Mouse (Mus musculus): Measurements from ENCODE around the gene Tubb5. TPM values are rescaled to one million over a fixed set of nuclear protein-coding genes. Genes with fewer than 3 reads are reported as not detected.

The Tubb5 gene
- polyA plus RNA-seq, 1 experiment from 2014 or later = 1,416 TPM

DNA sequence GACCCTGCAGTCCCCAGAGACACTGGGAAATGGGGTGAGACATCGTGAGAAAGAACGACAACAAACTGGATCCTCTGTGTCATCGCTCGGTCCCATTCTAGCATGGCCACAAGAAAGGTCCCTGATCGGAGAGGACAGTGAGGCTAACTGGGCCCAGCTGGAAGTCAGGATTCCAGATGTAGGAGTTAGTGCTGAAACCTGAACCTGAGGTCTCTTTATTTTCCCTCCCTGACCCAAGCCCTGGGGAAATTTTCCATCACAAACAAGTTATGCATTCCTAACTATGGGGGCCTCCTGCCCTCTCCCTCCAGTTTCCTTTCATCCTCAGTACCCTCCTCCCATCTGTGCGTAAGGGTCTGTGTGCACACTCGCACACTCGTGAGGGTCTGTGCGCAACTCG is 20.9 kb downstream of the Tubb5 start:
- ATAC-seq (ENCODE audit: insufficient number of reproducible peaks, low FRiP score, low TSS enrichment, low read depth) = no peak
- Histone ChIP-seq H3K27ac (replicated peaks; ENCODE audit: low read depth, low read length) (0 out of 2 replicates have a peak overlapping the region, but pooled peaks have one; percentile 30), H3K9ac (ENCODE audit: low read length) (0 out of 2 replicates have a peak overlapping the region, but pooled peaks have one; percentile 30), H3K4me1 (ENCODE audit: control insufficient read depth, insufficient read depth, low read length) (peaks cover 8% of the 10 kb centered on the region; the same call in 1 of the 2 replicates), H3K27me3 (ENCODE audit: control insufficient read depth, insufficient read depth, low read length) (0 out of 2 replicates have a peak, but pooled peaks cover 2% of the 10 kb centered on the region), H3K9me3 (ENCODE audit: control insufficient read depth, low read length) (no peaks in the 10 kb centered on the region), H3K4me3 (ENCODE audit: low read depth, low read length) (no peak overlapping the region), H3K4me2 (ENCODE audit: low read depth, severe bottlenecking) (peak overlapping the region; percentile 17; the same call in 1 of the 2 replicates), H3K36me3 (ENCODE audit: control insufficient read depth, insufficient read depth, low read length) (no peaks in the 10 kb centered on the region)
- 41% methylated on average over 10 of the region's 10 CpGs for WGBS
- DNase-seq (ENCODE audit: low spot score) = peak; percentile 46

DNA sequence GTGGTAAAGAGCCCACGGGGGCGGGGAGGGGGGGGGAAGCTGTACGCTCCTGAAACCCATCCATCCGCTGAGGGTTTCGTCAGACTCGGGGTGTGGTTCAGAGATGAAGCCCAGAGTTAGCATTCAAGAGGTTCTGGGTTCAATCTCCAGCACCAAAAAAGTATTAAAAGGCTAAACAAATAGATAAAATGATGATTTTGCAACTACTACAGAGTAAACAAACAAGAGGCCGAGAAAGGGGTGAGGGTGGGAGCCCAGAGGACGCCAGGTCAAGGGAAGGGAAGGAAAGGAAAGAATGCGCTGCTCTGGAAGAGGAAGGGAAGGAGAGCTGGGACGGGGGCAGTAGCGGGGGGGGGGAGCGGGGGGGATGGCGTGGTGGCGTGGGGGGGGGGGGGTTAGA is 21.4 kb downstream of the Tubb5 start:
- DNase-seq (ENCODE audit: low spot score) = no peak
- Histone ChIP-seq H3K4me3 (ENCODE audit: low read depth, low read length) (no peak overlapping the region), H3K27me3 (ENCODE audit: control insufficient read depth, insufficient read depth, low read length) (0 out of 2 replicates have a peak, but pooled peaks cover 2% of the 10 kb centered on the region), H3K4me1 (ENCODE audit: control insufficient read depth, insufficient read depth, low read length) (peaks cover 8% of the 10 kb centered on the region; the same call in 1 of the 2 replicates), H3K9me3 (ENCODE audit: control insufficient read depth, low read length) (no peaks in the 10 kb centered on the region), H3K4me2 (ENCODE audit: low read depth, severe bottlenecking) (no peak overlapping the region), H3K36me3 (ENCODE audit: control insufficient read depth, insufficient read depth, low read length) (no peaks in the 10 kb centered on the region), H3K27ac (replicated peaks; ENCODE audit: low read depth, low read length) (no peak overlapping the region), H3K9ac (ENCODE audit: low read length) (no peak overlapping the region)
- no peak for ATAC-seq (ENCODE audit: insufficient number of reproducible peaks, low FRiP score, low TSS enrichment, low read depth)
- 47% methylated on average over 11 of the region's 14 CpGs for WGBS

DNA sequence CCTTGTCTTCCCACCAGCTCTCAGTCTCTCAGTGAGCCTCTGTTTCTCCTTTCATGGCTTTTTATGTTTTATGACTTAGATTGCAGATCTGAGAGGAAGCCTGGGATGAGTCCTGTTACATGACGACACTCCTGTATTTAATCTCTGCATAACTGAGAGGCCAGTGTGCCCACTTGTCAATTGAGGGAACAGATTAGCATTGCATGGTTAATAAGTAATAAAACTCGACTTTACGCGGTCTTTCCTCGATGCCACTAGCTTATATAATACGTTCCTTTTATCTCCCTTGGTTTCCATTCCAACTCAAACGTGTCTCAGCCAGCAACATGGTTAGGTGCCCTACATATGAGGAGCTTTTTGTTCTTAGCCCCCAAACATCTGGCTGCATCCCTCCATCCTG is 22.3 kb downstream of the Tubb5 start:
- Histone ChIP-seq H3K4me1 (ENCODE audit: control insufficient read depth, insufficient read depth, low read length) (peaks cover 8% of the 10 kb centered on the region; the same call in 1 of the 2 replicates), H3K4me3 (ENCODE audit: low read depth, low read length) (no peak overlapping the region), H3K27ac (replicated peaks; ENCODE audit: low read depth, low read length) (no peak overlapping the region), H3K9ac (ENCODE audit: low read length) (no peak overlapping the region), H3K4me2 (ENCODE audit: low read depth, severe bottlenecking) (no peak overlapping the region), H3K27me3 (ENCODE audit: control insufficient read depth, insufficient read depth, low read length) (0 out of 2 replicates have a peak, but pooled peaks cover 2% of the 10 kb centered on the region), H3K9me3 (ENCODE audit: control insufficient read depth, low read length) (no peaks in the 10 kb centered on the region), H3K36me3 (ENCODE audit: control insufficient read depth, insufficient read depth, low read length) (no peaks in the 10 kb centered on the region)
- no peak for DNase-seq (ENCODE audit: low spot score)
- WGBS = 61% methylated on average over 7 of the region's 7 CpGs
- no peak for ATAC-seq (ENCODE audit: insufficient number of reproducible peaks, low FRiP score, low TSS enrichment, low read depth)

DNA sequence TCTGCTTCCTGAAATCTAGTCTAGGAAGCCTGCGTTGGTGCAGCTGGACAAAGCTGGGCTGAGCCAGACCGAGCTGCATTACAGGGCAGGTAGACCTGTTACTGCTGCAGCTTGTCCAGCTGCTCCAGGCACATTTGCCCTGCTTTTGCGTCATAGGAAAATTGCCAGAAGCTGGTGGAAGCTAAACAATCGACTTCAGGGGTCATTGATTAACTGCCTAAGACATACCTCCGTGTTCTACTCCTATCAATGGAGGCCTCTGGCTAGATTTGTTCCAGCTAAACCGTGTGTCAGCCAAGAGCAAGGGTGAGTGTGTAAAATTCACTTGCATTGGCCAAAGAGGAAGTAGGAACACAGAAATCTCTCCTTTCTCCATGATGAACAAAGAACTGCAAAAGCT is 23.4 kb downstream of the Tubb5 start:
- H3K4me1 ChIP-seq (ENCODE audit: control insufficient read depth, insufficient read depth, low read length) = peaks cover 8% of the 10 kb centered on the region; the same call in 1 of the 2 replicates
- 0 out of 2 replicates have a peak, but pooled peaks cover 2% of the 10 kb centered on the region for H3K27me3 ChIP-seq (ENCODE audit: control insufficient read depth, insufficient read depth, low read length)
- H3K27ac ChIP-seq (replicated peaks; ENCODE audit: low read depth, low read length) = no peak overlapping the region
- H3K4me3 ChIP-seq (ENCODE audit: low read depth, low read length) = no peak overlapping the region
- DNase-seq (ENCODE audit: low spot score) (no peak), ATAC-seq (ENCODE audit: insufficient number of reproducible peaks, low FRiP score, low TSS enrichment, low read depth) (no peak)
- 65% methylated on average over 6 of the region's 6 CpGs for WGBS
- H3K9ac ChIP-seq (ENCODE audit: low read length) = no peak overlapping the region
- no peaks in the 10 kb centered on the region for H3K36me3 ChIP-seq (ENCODE audit: control insufficient read depth, insufficient read depth, low read length)
- no peaks in the 10 kb centered on the region for H3K9me3 ChIP-seq (ENCODE audit: control insufficient read depth, low read length)
- no peak overlapping the region for H3K4me2 ChIP-seq (ENCODE audit: low read depth, severe bottlenecking)

DNA sequence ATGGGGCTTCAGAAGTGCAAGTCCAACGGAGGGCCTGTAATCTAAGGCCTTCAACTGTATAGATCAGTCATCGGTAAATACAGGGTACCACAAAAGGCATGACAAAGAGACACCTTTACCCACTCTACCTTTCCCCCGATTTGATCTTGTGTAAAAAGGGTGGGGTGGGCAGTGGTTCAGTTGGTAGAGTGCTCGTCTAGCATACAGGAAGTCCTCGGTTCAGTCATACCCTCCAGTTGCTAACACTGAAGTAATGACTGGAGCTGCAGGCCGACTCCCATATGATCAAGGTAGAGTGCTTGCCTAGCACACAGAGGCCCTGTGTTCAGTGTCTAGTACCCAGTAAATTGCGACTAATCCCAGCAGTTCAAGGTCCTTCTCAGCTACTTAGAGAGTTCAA is 24.5 kb downstream of the Tubb5 start:
- no peaks in the 10 kb centered on the region for H3K9me3 ChIP-seq (ENCODE audit: control insufficient read depth, low read length)
- WGBS = 79% methylated on average over 7 of the region's 7 CpGs
- ATAC-seq (ENCODE audit: insufficient number of reproducible peaks, low FRiP score, low TSS enrichment, low read depth) (no peak), DNase-seq (ENCODE audit: low spot score) (no peak)
- no peak overlapping the region for H3K27ac ChIP-seq (replicated peaks; ENCODE audit: low read depth, low read length)
- no peak overlapping the region for H3K9ac ChIP-seq (ENCODE audit: low read length)
- no peak overlapping the region for H3K4me3 ChIP-seq (ENCODE audit: low read depth, low read length)
- H3K27me3 ChIP-seq (ENCODE audit: control insufficient read depth, insufficient read depth, low read length) = no peaks in the 10 kb centered on the region
- H3K4me2 ChIP-seq (ENCODE audit: low read depth, severe bottlenecking) = no peak overlapping the region
- H3K4me1 ChIP-seq (ENCODE audit: control insufficient read depth, insufficient read depth, low read length) = peaks cover 8% of the 10 kb centered on the region; the same call in 1 of the 2 replicates
- H3K36me3 ChIP-seq (ENCODE audit: control insufficient read depth, insufficient read depth, low read length) = no peaks in the 10 kb centered on the region

DNA sequence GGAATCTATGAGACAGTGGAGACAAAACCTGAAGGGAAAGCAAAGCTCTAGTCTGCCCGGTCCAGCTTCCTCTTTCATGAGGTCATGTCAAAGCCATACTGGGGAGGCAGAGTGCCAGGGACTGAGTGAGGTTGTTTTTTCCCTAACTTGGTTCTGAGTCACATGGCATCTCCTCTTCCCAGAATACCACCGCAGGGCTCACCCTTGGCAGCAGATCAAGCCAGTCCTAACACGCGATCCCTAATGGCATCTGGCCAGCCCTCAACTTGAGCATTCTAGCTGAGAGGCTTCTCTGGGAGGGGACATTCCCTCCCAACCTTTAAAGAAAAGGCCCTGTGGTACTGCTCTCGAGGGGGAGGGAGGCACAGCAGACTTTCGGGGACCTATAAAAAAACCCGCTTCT is 24.9 kb downstream of the Tubb5 start:
- H3K4me2 ChIP-seq (ENCODE audit: low read depth, severe bottlenecking) = no peak overlapping the region

DNA sequence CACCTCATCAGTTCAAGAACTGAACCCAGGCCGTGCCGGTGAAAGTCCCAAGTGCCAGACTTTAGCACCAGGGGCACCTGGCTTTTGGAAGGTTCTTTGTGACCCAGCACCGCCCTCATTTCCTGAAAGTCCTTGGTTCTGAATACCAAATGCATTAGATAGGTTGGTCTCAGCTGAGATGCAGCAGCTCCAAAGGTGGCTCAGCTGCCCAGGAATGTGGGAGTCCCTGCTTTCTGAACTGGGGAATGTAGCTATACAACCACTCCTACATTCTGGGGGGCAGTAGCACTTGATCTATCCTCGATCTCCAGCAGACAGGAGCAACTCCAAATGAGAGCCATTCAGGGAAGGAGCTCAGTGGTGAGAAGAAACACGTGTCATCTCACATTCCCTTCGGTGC is 25.4 kb downstream of the Tubb5 start:
- Histone ChIP-seq H3K4me2 (ENCODE audit: low read depth, severe bottlenecking) (no peak overlapping the region), H3K27ac (replicated peaks; ENCODE audit: low read depth, low read length) (no peak overlapping the region), H3K4me1 (ENCODE audit: control insufficient read depth, insufficient read depth, low read length) (peaks cover 8% of the 10 kb centered on the region; the same call in 1 of the 2 replicates), H3K4me3 (ENCODE audit: low read depth, low read length) (no peak overlapping the region), H3K9ac (ENCODE audit: low read length) (no peak overlapping the region), H3K36me3 (ENCODE audit: control insufficient read depth, insufficient read depth, low read length) (no peaks in the 10 kb centered on the region), H3K9me3 (ENCODE audit: control insufficient read depth, low read length) (no peaks in the 10 kb centered on the region), H3K27me3 (ENCODE audit: control insufficient read depth, insufficient read depth, low read length) (no peaks in the 10 kb centered on the region)
- no peak for DNase-seq (ENCODE audit: low spot score)
- 78% methylated on average over 6 of the region's 6 CpGs for WGBS
- ATAC-seq (ENCODE audit: insufficient number of reproducible peaks, low FRiP score, low TSS enrichment, low read depth) = no peak

More for the DNA sequence above, 24.9 kb downstream of the Tubb5 start:
- 80% methylated on average over 7 of the region's 7 CpGs for WGBS
- no peak for ATAC-seq (ENCODE audit: insufficient number of reproducible peaks, low FRiP score, low TSS enrichment, low read depth)
- Histone ChIP-seq H3K36me3 (ENCODE audit: control insufficient read depth, insufficient read depth, low read length) (no peaks in the 10 kb centered on the region), H3K9me3 (ENCODE audit: control insufficient read depth, low read length) (no peaks in the 10 kb centered on the region), H3K4me3 (ENCODE audit: low read depth, low read length) (no peak overlapping the region), H3K4me1 (ENCODE audit: control insufficient read depth, insufficient read depth, low read length) (peaks cover 8% of the 10 kb centered on the region; the same call in 1 of the 2 replicates), H3K27me3 (ENCODE audit: control insufficient read depth, insufficient read depth, low read length) (no peaks in the 10 kb centered on the region), H3K27ac (replicated peaks; ENCODE audit: low read depth, low read length) (no peak overlapping the region), H3K9ac (ENCODE audit: low read length) (no peak overlapping the region)
- no peak for DNase-seq (ENCODE audit: low spot score)

DNA sequence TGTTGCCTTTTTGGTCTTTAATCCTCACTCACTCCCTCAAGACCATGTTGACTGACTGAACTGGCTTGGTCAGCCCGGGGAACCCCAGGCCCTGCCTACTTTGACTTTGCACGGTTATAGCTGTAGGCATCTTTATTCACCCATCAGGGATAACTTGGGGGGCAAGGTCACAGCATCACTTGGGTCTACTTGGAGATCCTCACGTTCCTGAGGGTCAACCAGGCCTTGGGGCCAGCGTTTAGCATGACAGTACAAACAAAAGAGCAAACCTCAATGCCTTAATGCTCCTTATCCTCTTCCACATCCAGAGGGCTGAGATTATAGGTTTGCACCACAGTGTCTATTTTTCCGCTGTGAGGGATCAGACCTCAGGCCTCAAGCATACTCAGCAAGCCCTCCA is 25.8 kb downstream of the Tubb5 start:
- Histone ChIP-seq H3K4me1 (ENCODE audit: control insufficient read depth, insufficient read depth, low read length) (peaks cover 4% of the 10 kb centered on the region; the same call in 1 of the 2 replicates), H3K9me3 (ENCODE audit: control insufficient read depth, low read length) (no peaks in the 10 kb centered on the region), H3K9ac (ENCODE audit: low read length) (no peak overlapping the region), H3K27me3 (ENCODE audit: control insufficient read depth, insufficient read depth, low read length) (no peaks in the 10 kb centered on the region), H3K4me3 (ENCODE audit: low read depth, low read length) (no peak overlapping the region), H3K36me3 (ENCODE audit: control insufficient read depth, insufficient read depth, low read length) (no peaks in the 10 kb centered on the region), H3K27ac (replicated peaks; ENCODE audit: low read depth, low read length) (no peak overlapping the region), H3K4me2 (ENCODE audit: low read depth, severe bottlenecking) (no peak overlapping the region)
- WGBS = 83% methylated on average over 5 of the region's 5 CpGs
- ATAC-seq (ENCODE audit: insufficient number of reproducible peaks, low FRiP score, low TSS enrichment, low read depth) (no peak), DNase-seq (ENCODE audit: low spot score) (no peak)

All from limb, embryonic 11.5 days (tissue).